Comparison of ENCODE assay signal across 27 mouse cellular contexts in genomic region chrX:152218529-152218928, GRCm38 (mm10).
"Had no signal": no experiment of that assay in that cellular context is flagged by ENCODE, and none has a peak within 500 bp of the region (broad histone marks: within the 10 kb centered on the region; RNA-seq: fewer than 3 reads in every experiment).

No protein-coding gene starts in this region.

- H3K4me3 ChIP-seq: layer of hippocampus, adult 2 months; left cerebral cortex, adult 2 months; limb, embryonic 12.5 days; limb, embryonic 15.5 days; lung, embryonic 15.5 days; megakaryocyte, embryonic 14.5 days; midbrain, embryonic 10.5 days; midbrain, embryonic 13.5 days; myocyte; neural tube, embryonic 13.5 days had no signal

- H3K27ac ChIP-seq: kidney, postnatal 0 days; layer of hippocampus, adult 2 months; left cerebral cortex, adult 2 months; limb, embryonic 12.5 days; limb, embryonic 15.5 days; liver, embryonic 14.5 days; lung, embryonic 15.5 days; midbrain, embryonic 10.5 days; midbrain, embryonic 13.5 days; neural tube, embryonic 13.5 days had no signal

- H3K4me2 ChIP-seq: limb, embryonic 12.5 days; limb, embryonic 15.5 days; liver, embryonic 11.5 days; lung, embryonic 15.5 days; midbrain, embryonic 13.5 days; neural tube, embryonic 13.5 days had no signal

- H3K4me1 ChIP-seq: limb, embryonic 12.5 days; limb, embryonic 15.5 days; lung, embryonic 15.5 days; midbrain, embryonic 10.5 days; midbrain, embryonic 13.5 days; neural tube, embryonic 13.5 days had no signal

- H3K9ac ChIP-seq: limb, embryonic 12.5 days; limb, embryonic 15.5 days; liver, embryonic 14.5 days; liver, postnatal 0 days; lung, embryonic 15.5 days; midbrain, embryonic 13.5 days; neural tube, embryonic 13.5 days had no signal

- H3K36me3 ChIP-seq: limb, embryonic 12.5 days; limb, embryonic 15.5 days; lung, embryonic 15.5 days; midbrain, embryonic 10.5 days; midbrain, embryonic 13.5 days; neural tube, embryonic 13.5 days had no signal

- DNase-seq: kidney, adult 18-20 months; kidney, adult 9 months; kidney, postnatal 25 days; layer of hippocampus, adult 9-11 months; left cerebral cortex, postnatal 4 days; liver, postnatal 0 days; lung, postnatal 10 days; lung, postnatal 4 days; retina, postnatal 1 day; right cerebral cortex, postnatal 25 days; spleen, adult 18-20 months; thymus, adult 18-20 months; thymus, postnatal 36 days had no signal

- H3K9me3 ChIP-seq: limb, embryonic 12.5 days; limb, embryonic 15.5 days; lung, embryonic 15.5 days; megakaryocyte, embryonic 14.5 days; midbrain, embryonic 10.5 days; midbrain, embryonic 13.5 days; neural tube, embryonic 13.5 days had no signal

- ATAC-seq: intestine, embryonic 16.5 days; liver, postnatal 0 days; midbrain, embryonic 13.5 days had no signal
